Mouse (Mus musculus): ENCODE results near the gene Tapbpl.

Tapbpl gene

GRCm38 (mm10) chr6:125240617-125241016 lies 9.0 kb upstream of the Tapbpl start:
- DNase-seq (ENCODE audit: low read depth, low spot score), result no peak

GRCm38 (mm10) chr6:125239547-125239946 lies 7.9 kb upstream of the Tapbpl start:
- DNase-seq (ENCODE audit: low read depth, low spot score), result no peak

- no peak for DNase-seq (ENCODE audit: low read depth, low spot score)
Measured at GRCm38 (mm10) chr6:125238396-125238795, 6.7 kb upstream of the Tapbpl start.

GRCm38 (mm10) chr6:125237421-125237820 lies 5.8 kb upstream of the Tapbpl start:
- no peak for DNase-seq (ENCODE audit: low read depth, low spot score)

- no peak for DNase-seq (ENCODE audit: low read depth, low spot score)
Measured at GRCm38 (mm10) chr6:125236782-125237181, 5.1 kb upstream of the Tapbpl start, which contains the start of gene Cd27. Cd27 (minus strand) TSS chr6:125237010.

- DNase-seq (ENCODE audit: low read depth, low spot score), result no peak
Measured at GRCm38 (mm10) chr6:125236341-125236740, 4.7 kb upstream of the Tapbpl start.

GRCm38 (mm10) chr6:125234520-125234828 lies 2.8 kb upstream of the Tapbpl start:
- no peak for DNase-seq (ENCODE audit: low read depth, low spot score)

GRCm38 (mm10) chr6:125233816-125234519 lies 2.3 kb upstream of the Tapbpl start:
- peak; percentile 38 for DNase-seq (ENCODE audit: low read depth, low spot score)

- DNase-seq (ENCODE audit: low read depth, low spot score), result no peak
Measured at GRCm38 (mm10) chr6:125232516-125232915, 856 bp upstream of the Tapbpl start.

- no peak for DNase-seq (ENCODE audit: low read depth, low spot score)
Measured at GRCm38 (mm10) chr6:125232045-125232437, 381 bp upstream of the Tapbpl start.

- DNase-seq (ENCODE audit: low read depth, low spot score), result no peak
Measured at GRCm38 (mm10) chr6:125230571-125230970, 1.1 kb downstream of the Tapbpl start.

GRCm38 (mm10) chr6:125225518-125226115 lies 6.0 kb downstream of the Tapbpl start:
- peak; percentile 35 for DNase-seq (ENCODE audit: low read depth, low spot score)

- DNase-seq (ENCODE audit: low read depth, low spot score), result no peak
Measured at GRCm38 (mm10) chr6:125222577-125222976, 9.1 kb downstream of the Tapbpl start.

- DNase-seq (ENCODE audit: low read depth, low spot score), result no peak
Measured at GRCm38 (mm10) chr6:125222146-125222545, 9.5 kb downstream of the Tapbpl start.

GRCm38 (mm10) chr6:125221115-125221745 lies 10.4 kb downstream of the Tapbpl start:
- no peak for DNase-seq (ENCODE audit: low read depth, low spot score)

GRCm38 (mm10) chr6:125218963-125219362 lies 12.7 kb downstream of the Tapbpl start:
- DNase-seq (ENCODE audit: low read depth, low spot score), result peak; percentile 84

- no peak for DNase-seq (ENCODE audit: low read depth, low spot score)
Measured at GRCm38 (mm10) chr6:125217899-125218298, 13.8 kb downstream of the Tapbpl start.

GRCm38 (mm10) chr6:125216898-125217297 lies 14.8 kb downstream of the Tapbpl start:
- no peak for DNase-seq (ENCODE audit: low read depth, low spot score)

- DNase-seq (ENCODE audit: low read depth, low spot score), result peak; percentile 95
Measured at GRCm38 (mm10) chr6:125215148-125215954, 16.3 kb downstream of the Tapbpl start, which contains the start of gene Vamp1. Vamp1 (plus strand) TSS chr6:125215551.

GRCm38 (mm10) chr6:125213715-125214114 lies 17.9 kb downstream of the Tapbpl start:
- no peak for DNase-seq (ENCODE audit: low read depth, low spot score)

- DNase-seq (ENCODE audit: low read depth, low spot score), result no peak
Measured at GRCm38 (mm10) chr6:125213129-125213528, 18.5 kb downstream of the Tapbpl start.

GRCm38 (mm10) chr6:125212621-125213020 lies 19.0 kb downstream of the Tapbpl start:
- no peak for DNase-seq (ENCODE audit: low read depth, low spot score)
